Mouse (Mus musculus) small intestine, adult 2 months (tissue): ENCODE measurements around the gene Ctsa.

Source experiments
- CTCF ChIP-seq: fragments of 200-500 bp; IDR thresholded peaks from 2 replicates; pipeline ENCODE4 v1.5.1; 2012; ENCODE audit warnings: low read depth, mild to moderate bottlenecking, control low read depth, inconsistent platforms, low read length, moderate library complexity, mixed read lengths; ENCODE audit not compliant: insufficient replicate concordance, insufficient read length; ENCODE audit errors: extremely low read depth
- POLR2A ChIP-seq: fragments of 200-500 bp; IDR thresholded peaks from 2 replicates; pipeline ENCODE4 v1.6.1; 2012; ENCODE audit warnings: low read depth, mild to moderate bottlenecking, control low read depth, inconsistent platforms, low read length, moderate library complexity

- TF ChIP-seq CTCF (no peak), POLR2A (no peak)
Observed at GRCm38 (mm10) chr2:164828437-164828836, 4.2 kb upstream of the Ctsa start, which contains the start of gene Spata25.
